Mouse (Mus musculus): Measurements from ENCODE around the gene Tmem151b.

The Tmem151b gene

GRCm38 (mm10) chr17:45545278-45545961 lies 4.1 kb downstream of the Tmem151b start:
- DNase-seq (ENCODE audit: low spot score): no peak

GRCm38 (mm10) chr17:45544873-45545277 lies 4.6 kb downstream of the Tmem151b start:
- no peak for DNase-seq (ENCODE audit: low spot score)

- no peak for DNase-seq (ENCODE audit: low spot score)
These were observed 5.2 kb downstream of the Tmem151b start for GRCm38 (mm10) chr17:45544001-45544872.

GRCm38 (mm10) chr17:45543115-45543514 lies 6.4 kb downstream of the Tmem151b start:
- DNase-seq (ENCODE audit: low spot score): no peak

- DNase-seq (ENCODE audit: low spot score): no peak
These were observed 6.8 kb downstream of the Tmem151b start for GRCm38 (mm10) chr17:45542705-45543104.

- DNase-seq (ENCODE audit: low spot score): no peak
These were observed 7.3 kb downstream of the Tmem151b start for GRCm38 (mm10) chr17:45542129-45542528.

- DNase-seq (ENCODE audit: low spot score): no peak
These were observed 9.8 kb downstream of the Tmem151b start for GRCm38 (mm10) chr17:45539664-45540063.

- DNase-seq (ENCODE audit: low spot score): no peak
These were observed 11.1 kb downstream of the Tmem151b start for GRCm38 (mm10) chr17:45538394-45538793.

GRCm38 (mm10) chr17:45536264-45536663 lies 13.2 kb downstream of the Tmem151b start:
- no peak for DNase-seq (ENCODE audit: low spot score)

- no peak for DNase-seq (ENCODE audit: low spot score)
These were observed 16.6 kb downstream of the Tmem151b start for GRCm38 (mm10) chr17:45532896-45533295.

GRCm38 (mm10) chr17:45530346-45530782 lies 19.1 kb downstream of the Tmem151b start:
- DNase-seq (ENCODE audit: low spot score): no peak

GRCm38 (mm10) chr17:45526571-45526970 lies 22.9 kb downstream of the Tmem151b start:
- no peak for DNase-seq (ENCODE audit: low spot score)

- DNase-seq (ENCODE audit: low spot score): no peak
These were observed 24.5 kb downstream of the Tmem151b start for GRCm38 (mm10) chr17:45524961-45525360.

- no peak for DNase-seq (ENCODE audit: low spot score)
These were observed 26.2 kb downstream of the Tmem151b start, which contains the start of gene Tcte1 for GRCm38 (mm10) chr17:45523263-45523662. Gene Tcte1 (plus strand): TSS chr17:45523434.

GRCm38 (mm10) chr17:45520136-45520535 lies 29.3 kb downstream of the Tmem151b start:
- DNase-seq (ENCODE audit: low spot score): no peak

- DNase-seq (ENCODE audit: low spot score): no peak
These were observed 30.6 kb downstream of the Tmem151b start for GRCm38 (mm10) chr17:45518766-45519475.

- DNase-seq (ENCODE audit: low spot score): no peak
These were observed 31.8 kb downstream of the Tmem151b start for GRCm38 (mm10) chr17:45517549-45518215.

GRCm38 (mm10) chr17:45517135-45517534 lies 32.3 kb downstream of the Tmem151b start:
- no peak for DNase-seq (ENCODE audit: low spot score)

GRCm38 (mm10) chr17:45516488-45516887 lies 33.0 kb downstream of the Tmem151b start:
- peak; percentile 54 for DNase-seq (ENCODE audit: low spot score)

GRCm38 (mm10) chr17:45515806-45516205 lies 33.7 kb downstream of the Tmem151b start:
- DNase-seq (ENCODE audit: low spot score): no peak

GRCm38 (mm10) chr17:45515204-45515726 lies 34.2 kb downstream of the Tmem151b start:
- no peak for DNase-seq (ENCODE audit: low spot score)

- DNase-seq (ENCODE audit: low spot score): no peak
These were observed 37.7 kb downstream of the Tmem151b start for GRCm38 (mm10) chr17:45511757-45512156.
